Mouse (Mus musculus) bone marrow, adult 2 months (tissue): ENCODE data around the gene Abi2.

Experiments used
- CTCF ChIP-seq: fragments of 200-500 bp; IDR thresholded peaks from 2 replicates; pipeline ENCODE4 v1.5.1; 2011; ENCODE audit warnings: low read length, control low read depth; ENCODE audit not compliant: control insufficient read depth, insufficient read depth
- POLR2A ChIP-seq: fragments of 200-500 bp; IDR thresholded peaks from 2 replicates; pipeline ENCODE4 v1.6.1; 2011; ENCODE audit warnings: low read depth, mild to moderate bottlenecking, control low read depth, low read length, borderline replicate concordance; ENCODE audit not compliant: control insufficient read depth

DNA sequence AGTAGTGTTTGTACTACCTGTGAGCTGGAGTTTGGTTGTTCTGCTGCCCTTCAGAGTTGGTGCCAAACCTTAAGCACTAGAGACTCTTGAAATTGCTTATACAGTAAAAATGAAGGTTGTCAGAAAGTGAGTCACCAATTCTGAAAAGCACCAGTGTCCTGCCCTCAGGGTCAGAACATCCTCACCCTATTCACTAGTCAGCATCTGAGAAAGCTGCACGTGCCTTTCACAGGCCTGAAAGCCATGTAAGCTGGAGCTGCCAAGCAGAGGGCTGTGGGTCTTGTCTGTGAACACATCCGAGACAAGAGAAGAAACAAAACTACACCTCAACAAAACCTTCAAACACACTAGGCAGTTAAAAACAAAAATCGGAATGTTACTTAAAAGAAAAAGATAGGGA, 76.2 kb downstream of the Abi2 start:
- no peak for TF ChIP-seq POLR2A
- TF ChIP-seq CTCF = no peak
